Mouse (Mus musculus) adrenal gland, postnatal 4 days (tissue): ENCODE results near the gene Akr1b10. TPM values are rescaled to one million over a fixed set of nuclear protein-coding genes. Genes with fewer than 3 reads are reported as not detected.
"Not testable (repeated sequence)": the region's sequence is repeated elsewhere in the genome, so short reads cannot be mapped to it uniquely, and the experiment has no call there.

Experiments used
- DNase-seq, 2 experiments: peaks; one replicate each; pipeline ENCODE4 v3.0.0; 2021 to 2022; ENCODE audit warnings: low spot score in 2 of 2, mixed read lengths in 2 of 2
- total RNA-seq, 2 experiments: library from RNA; stranded (reverse); gene quantifications; 2 replicates each; pipeline ENCODE4 v1.2.3; 2021

Akr1b10 gene
- total RNA-seq, 2 experiments from 2014 or later = 80.9 to 92.1 TPM

GRCm38 (mm10) chr6:34370081-34370480 is 13.9 kb upstream of the Akr1b10 start:
- DNase-seq = no peak

GRCm38 (mm10) chr6:34371700-34372351 is 12.2 kb upstream of the Akr1b10 start:
- peak; percentile 47 to 55 for DNase-seq

- DNase-seq = no peak
Observed at GRCm38 (mm10) chr6:34373841-34374240, 10.2 kb upstream of the Akr1b10 start.

DNA sequence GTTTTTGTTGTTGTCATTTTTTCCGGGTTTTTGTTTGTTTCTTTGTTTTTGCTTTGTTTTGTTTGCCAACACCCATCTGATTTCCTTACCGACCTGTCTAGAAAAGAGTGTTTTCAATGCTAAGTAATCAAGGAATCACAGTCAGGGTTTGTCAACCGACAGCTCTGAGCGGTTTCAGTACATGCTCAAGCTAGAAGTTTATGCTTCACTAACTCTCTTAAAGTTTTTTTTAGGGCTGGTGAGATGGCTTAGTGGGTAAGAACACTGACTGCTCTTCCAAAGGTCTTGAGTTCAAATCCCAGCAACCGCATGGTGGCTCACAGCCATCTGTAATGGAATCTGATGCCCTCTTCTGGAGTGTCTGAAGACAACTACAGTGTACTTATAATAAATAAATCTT is 8.1 kb upstream of the Akr1b10 start:
- not testable (repeated sequence) for DNase-seq

- DNase-seq = no peak
Observed at GRCm38 (mm10) chr6:34383401-34383800, 617 bp upstream of the Akr1b10 start.

GRCm38 (mm10) chr6:34384701-34385370 is 818 bp downstream of the Akr1b10 start:
- peak; percentile 26 to 37 for DNase-seq

DNA sequence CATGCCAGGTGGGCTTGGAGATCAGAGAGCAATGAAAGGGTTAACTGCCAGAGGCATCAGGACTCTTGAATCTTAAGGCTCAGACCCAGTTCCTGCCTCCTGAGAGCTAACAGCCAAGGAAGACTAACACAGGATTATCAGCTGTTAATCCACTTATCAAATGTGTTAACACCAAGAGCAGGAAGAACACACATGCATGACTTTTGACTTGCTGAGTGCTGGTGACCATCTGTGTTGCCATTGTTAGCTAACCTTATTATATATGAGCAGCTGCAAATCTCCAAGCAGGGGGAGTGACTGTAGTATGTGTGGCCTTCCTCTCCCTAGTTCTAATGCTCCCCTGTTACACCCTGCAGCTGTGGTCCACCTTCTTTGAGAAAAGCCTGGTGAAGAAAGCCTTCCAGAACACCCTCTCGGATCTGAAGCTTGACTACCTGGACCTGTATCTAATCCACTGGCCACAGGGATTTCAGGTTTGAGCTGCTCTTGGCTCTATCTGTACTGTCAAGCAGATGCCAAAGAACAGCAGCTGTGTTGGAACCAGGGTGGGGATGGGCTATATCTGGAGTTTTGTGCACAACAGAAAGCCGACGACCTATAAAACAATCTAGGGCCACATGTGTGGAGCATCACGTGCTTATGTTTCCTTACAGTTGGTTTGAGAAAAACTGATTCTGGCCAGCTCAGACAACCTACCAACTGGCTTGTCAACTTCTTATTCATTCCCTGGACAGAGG is 4.6 kb downstream of the Akr1b10 start:
- DNase-seq = no peak

DNA sequence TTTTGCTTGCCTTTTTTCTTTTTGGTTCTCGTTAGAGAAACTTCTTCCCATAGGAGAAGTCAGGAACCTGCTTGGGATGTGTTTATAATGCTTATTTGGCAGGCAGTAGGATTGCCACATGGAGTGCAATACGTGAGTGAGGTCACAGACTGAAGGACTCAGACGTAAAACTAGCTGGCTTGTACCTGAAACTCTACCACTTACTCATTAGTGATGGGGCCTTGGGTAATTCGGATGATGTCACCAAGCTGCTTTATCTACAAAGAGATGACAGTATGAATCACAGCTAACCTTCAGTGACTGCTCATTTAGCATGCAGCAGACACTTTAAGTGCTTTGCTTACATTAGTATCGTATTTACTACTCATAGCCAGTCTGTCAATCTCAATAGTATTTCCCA is 11.9 kb downstream of the Akr1b10 start:
- DNase-seq = no peak

- no peak for DNase-seq
Observed at GRCm38 (mm10) chr6:34398431-34398830, 14.4 kb downstream of the Akr1b10 start.

DNA sequence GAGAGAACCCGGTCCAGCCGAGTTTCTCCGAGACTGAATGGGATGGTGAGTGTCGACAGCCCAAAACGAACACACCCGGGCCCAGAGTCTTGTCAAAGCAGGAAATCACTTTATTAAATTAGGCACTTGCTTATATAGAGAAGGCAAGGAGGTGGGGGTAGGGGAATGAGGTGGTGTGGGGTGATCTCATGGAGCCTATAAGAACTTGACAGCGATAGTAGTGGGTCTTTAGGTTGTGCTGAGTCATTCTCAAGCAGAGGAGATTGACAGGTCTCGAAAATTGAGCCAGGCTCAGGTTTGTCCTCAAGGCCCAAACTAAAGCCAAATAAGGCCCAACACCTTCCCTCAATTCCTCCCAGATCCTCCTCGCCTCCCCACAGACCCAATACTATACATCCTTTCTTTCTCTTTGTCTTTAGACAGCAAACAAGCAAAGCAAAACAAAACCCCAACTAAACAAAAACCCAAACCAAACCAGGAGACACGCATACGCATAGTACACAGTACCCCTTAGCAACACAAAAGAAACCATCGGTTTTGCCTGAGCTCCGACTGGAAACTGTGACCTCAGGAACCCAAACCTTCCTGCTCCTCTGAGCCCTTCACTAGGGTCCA is 15.7 kb downstream of the Akr1b10 start:
- DNase-seq = no peak

DNA sequence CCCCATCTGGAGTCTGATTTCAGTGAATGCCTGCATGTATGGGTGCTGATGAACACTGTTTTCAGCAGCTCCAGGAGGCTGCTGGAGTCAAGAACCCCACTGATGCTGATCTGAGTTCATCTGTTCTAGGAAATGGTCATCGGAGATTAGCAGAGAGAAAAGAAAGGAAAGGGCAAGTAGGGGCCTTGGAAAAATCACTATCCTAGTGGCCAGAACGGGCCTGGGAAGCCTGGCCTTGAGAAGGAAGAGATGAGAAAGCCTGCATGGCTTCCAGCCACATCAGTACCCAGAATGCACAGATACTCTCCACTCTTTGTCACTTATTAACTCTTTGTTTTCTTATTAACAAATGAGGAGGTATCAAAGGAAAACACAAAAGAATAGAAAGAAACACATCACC is 16.7 kb downstream of the Akr1b10 start:
- no peak for DNase-seq

GRCm38 (mm10) chr6:34406746-34407145 is 22.7 kb downstream of the Akr1b10 start:
- no peak for DNase-seq

DNA sequence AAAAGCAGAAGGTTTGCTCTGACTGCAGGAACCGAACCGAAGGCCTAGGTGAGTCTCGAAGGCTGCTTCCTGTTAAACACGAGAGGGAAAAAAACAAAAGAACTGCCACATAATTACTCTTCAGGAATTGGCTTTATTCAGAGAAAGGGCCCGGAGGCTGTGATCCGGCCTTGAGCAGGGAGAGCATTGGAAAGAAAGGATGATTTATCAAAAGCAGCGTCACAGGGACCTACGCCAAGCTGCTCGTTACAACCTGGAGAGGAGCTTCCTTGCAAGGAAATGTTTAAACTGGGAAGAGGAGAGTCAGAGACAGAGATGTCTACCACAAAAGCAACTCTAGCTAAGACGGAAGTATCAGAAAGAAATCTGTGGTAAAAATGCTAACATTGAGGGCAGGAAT is 23.4 kb downstream of the Akr1b10 start:
- no peak for DNase-seq

DNA sequence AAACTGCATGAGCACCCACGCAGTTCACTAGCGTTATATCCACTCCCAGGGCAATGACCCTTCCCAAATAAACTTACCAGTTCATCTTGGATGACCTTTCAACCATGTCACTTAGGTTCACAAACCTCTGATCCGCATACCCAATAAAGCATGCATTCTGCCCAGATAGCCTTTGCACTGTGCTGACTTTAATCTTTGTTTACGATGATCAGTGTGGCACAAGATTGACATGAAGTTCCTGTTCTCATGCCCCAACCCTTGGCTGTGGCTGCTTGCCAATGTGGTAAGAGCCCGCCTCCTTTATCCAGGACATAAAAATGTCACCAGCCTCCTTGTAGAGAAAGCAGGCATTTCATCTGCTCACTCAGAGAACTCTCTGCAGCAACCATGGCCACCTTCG is 28.0 kb downstream of the Akr1b10 start, which contains the start of gene Akr1b7:
TSS of gene Akr1b7 (plus strand) at position 312 of the 400 bp plus-strand sequence.
- DNase-seq = peak; percentile 14 to 52

DNA sequence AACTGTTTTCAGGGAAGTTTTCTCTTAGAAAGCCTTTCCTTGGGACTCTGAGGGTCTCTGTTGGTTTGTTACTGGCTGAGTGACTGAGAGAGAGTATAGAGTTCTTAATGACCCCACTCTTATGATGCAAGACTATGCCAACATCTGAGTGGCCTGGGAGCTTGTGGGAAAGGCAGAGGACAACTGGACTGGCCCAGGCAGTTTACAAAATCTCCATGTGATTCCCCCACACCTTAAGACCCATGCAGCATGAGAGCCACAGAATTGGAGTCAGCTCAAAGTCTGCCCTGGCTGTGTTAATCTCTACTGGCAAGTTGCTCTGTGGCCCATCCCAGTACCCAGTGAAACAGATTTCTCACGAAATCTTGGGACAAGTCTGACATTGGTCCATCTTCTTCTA is 28.7 kb downstream of the Akr1b10 start:
- DNase-seq = no peak

- DNase-seq = not testable (repeated sequence)
Observed at GRCm38 (mm10) chr6:34413386-34413785, 29.4 kb downstream of the Akr1b10 start.

DNA sequence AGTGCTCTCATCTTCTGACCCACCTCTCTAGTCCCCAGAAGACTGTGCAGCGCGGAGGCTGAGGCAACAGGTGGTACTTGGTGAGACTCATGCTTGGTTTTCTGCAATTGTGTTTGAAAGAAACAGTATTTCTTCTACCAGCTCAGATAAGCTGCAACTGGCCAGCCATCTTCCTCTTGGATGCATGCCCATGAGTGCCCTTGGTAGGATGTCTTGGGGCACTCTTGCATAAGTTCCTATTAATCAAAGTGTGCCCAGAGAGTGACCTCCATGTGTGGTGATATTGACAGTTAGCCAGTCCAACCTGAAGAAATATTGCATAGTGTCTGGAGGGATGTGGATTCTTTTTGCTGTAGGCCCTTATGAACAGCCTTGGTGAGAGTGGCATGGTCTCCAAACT is 32.5 kb downstream of the Akr1b10 start:
- DNase-seq = peak in 1 of 2 experiments; percentile 11

- no peak for DNase-seq
Observed at GRCm38 (mm10) chr6:34419071-34419470, 35.1 kb downstream of the Akr1b10 start.

GRCm38 (mm10) chr6:34439006-34439405 is 55.0 kb downstream of the Akr1b10 start:
- no peak for DNase-seq

GRCm38 (mm10) chr6:34441556-34442257 is 57.7 kb downstream of the Akr1b10 start:
- no peak for DNase-seq

DNA sequence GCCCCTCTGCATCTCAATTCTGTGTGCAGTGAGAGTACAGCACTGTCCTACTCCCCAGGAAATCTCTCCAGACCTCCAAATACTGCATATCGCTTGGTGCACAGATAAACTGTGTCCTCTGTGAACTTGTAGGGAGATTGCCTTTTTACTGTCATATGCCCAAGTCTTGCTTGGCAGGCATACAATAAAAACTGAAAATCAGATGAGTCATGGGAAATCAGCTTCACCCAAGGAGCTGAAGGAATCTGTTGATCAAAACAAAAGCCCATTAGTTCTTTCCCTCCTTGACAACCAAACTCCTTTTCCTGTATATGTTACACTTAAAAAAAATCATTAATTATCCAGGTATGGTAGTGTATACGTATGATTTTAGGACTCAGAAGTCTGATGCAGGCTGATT is 59.8 kb downstream of the Akr1b10 start:
- DNase-seq = no peak
